Mouse (Mus musculus): ENCODE results near the gene Dram1. TPM values are rescaled to one million over a fixed set of nuclear protein-coding genes. Genes with fewer than 3 reads are reported as not detected.

Dram1 gene
- 8.9 and 12.8 TPM in 2 replicates for polyA plus RNA-seq (2012; rRNA removed)

DNA sequence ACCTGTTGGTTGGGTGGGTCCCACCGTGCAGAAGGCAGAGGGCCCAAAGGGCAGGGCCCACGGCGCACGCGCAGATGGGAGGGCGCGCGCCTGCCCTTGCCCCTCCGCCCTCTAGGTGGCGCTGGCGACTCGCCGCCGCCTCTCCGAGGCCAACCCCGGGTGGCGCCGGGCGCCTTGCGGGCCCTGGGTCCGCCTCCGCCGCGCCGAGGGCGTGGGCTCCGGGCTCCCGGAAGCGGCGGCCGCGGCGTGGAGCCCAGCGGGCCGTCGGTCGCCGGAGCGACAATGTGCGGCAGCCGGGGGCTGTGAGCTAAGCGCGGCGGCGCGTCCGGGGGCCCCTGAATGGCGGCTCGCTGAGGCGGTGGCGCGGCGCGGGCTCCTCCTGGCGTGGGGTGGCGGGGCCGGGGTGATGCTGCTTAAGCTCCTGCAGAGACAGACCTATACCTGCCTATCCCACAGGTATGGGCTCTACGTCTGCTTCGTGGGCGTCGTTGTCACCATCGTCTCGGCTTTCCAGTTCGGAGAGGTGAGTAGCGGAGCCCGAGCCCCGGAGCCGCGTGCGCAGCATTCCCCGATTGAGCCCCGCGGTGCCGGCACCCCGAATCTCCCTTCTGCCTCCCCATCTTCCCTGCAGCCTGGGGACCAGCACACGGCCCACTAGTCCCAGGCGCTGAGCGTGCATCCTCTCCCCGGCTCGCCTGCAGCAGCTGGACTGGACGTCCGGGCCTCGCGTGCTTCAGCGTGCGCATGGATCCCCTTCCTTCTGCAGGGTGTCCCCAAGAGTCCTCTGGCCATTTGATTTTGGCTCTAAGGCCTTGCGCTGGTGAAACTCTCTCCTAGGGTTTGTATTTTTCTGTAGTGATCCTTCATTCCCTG lies at the start of gene Dram1, which contains the start of gene Gnptab:
TSS of gene Dram1 (minus strand) at position 68 of the 873 bp plus-strand sequence.
TSS of gene Gnptab (plus strand) at position 120 of the 873 bp plus-strand sequence.

Other genes starting within 250 kb of the Dram1 start
- 3.3 and 3.5 TPM in 2 replicates for gene Parpbp, start 232.1 kb downstream of the Dram1 start, polyA plus RNA-seq (2012; rRNA removed)
- 14.3 and 15.0 TPM in 2 replicates for gene Nup37, start 232.1 kb downstream of the Dram1 start, polyA plus RNA-seq (2012; rRNA removed)
- 19.0 and 19.2 TPM in 2 replicates for gene Washc3, start 178.0 kb downstream of the Dram1 start, polyA plus RNA-seq (2012; rRNA removed)
- gene Gnptab, start 52 bp upstream of the Dram1 start, polyA plus RNA-seq (2012; rRNA removed), result 3.4 and 3.6 TPM in 2 replicates
- gene Sycp3, start 80.5 kb upstream of the Dram1 start, polyA plus RNA-seq (2012; rRNA removed), result 0.02 TPM in 1 of 2 replicates, not detected in the other
- gene Chpt1, start 125.0 kb upstream of the Dram1 start, polyA plus RNA-seq (2012; rRNA removed), result 1.9 and 2.0 TPM in 2 replicates
- 0.07 and 0.30 TPM in 2 replicates for gene Mybpc1, start 226.1 kb upstream of the Dram1 start, polyA plus RNA-seq (2012; rRNA removed)

Data from liver, embryonic 18 days (tissue).